Mouse (Mus musculus): ENCODE measurements at regions not wholly inside any gene's neighbourhood (a gene's known extent, or its start where the extent isn't known, plus 50 kb on each side); places are given as distances from the start of the nearest gene placed in this dataset.

DNA sequence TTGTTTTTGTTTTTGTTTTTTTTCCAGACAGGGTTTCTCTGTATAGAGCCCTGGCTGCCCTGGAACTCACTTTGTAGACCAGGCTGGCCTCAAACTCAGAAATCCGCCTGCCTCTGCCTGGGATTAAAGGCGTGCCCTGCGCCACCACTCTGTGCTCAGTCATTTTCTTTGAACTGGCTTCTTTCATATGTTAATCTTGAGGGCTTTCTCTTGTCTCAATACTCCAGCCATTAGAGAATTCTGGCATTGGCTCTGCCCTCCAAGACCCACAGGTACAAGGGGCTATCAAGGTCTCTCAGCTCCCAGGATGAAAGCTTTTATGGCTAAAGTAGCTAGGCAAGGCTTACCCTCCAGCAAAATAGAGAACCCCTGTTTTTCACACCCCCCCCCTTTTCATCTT lies 744.2 kb downstream of the Diaph3 start:
- Histone ChIP-seq H3K36me3 (ENCODE audit: control insufficient read depth, insufficient read depth) (no peaks in the 10 kb centered on the region), H3K4me2 (ENCODE audit: low read depth) (no peak overlapping the region)
- TF ChIP-seq MYOG (IDR thresholded peaks at IDR 0.05; ENCODE audit: control insufficient read depth in 1 of 3, insufficient read depth in 1 of 3, insufficient read length in 2 of 3, low read depth in 2 of 3) (no peak), MAX (IDR thresholded peaks at IDR 0.05; ENCODE audit: low read depth) (no peak), TCF3 (IDR thresholded peaks at IDR 0.05; ENCODE audit: insufficient read length, low read depth) (no peak), TCF12 (IDR thresholded peaks at IDR 0.05; ENCODE audit: insufficient read depth, poor library complexity, severe bottlenecking) (no peak), USF1 (IDR thresholded peaks at IDR 0.05; ENCODE audit: low read depth) (no peak), REST (IDR thresholded peaks at IDR 0.05; ENCODE audit: insufficient read depth, insufficient read length) (no peak), SRF (IDR thresholded peaks at IDR 0.05; ENCODE audit: control insufficient read depth, insufficient read length, low read depth) (no peak), POLR2AphosphoS2 (IDR thresholded peaks at IDR 0.05; ENCODE audit: insufficient read length, low read depth) (no peak), MYOD1 (IDR thresholded peaks at IDR 0.05; ENCODE audit: control insufficient read depth in 1 of 3, insufficient read length in 2 of 3, low read depth in 2 of 3) (no peak), POLR2A (IDR thresholded peaks at IDR 0.05; ENCODE audit: insufficient read length, low read depth) (no peak), E2F4 (IDR thresholded peaks at IDR 0.05; ENCODE audit: insufficient read depth) (no peak), CEBPB (IDR thresholded peaks at IDR 0.05; ENCODE audit: insufficient read depth, poor library complexity, severe bottlenecking) (no peak)

DNA sequence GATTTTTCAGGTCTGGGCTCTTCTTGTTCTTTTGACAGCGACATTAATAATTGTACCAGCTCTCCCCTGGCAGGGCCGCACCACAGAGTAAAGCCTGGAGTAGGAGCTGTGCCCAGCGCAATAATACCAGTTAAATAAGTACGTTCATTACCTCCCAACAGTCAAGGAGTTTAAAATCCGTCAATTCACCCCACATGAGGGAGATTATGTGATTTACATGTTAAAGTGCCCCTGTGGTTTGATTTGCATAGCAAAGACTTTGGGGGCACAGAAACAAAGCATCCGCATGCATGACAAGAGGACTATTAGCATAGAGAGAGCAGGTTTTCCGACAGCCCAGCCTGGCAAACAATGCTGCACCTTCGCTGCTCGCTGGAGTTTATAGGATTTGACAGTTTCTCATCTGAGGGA lies 745.1 kb downstream of the Diaph3 start:
- Histone ChIP-seq H3K36me3 (ENCODE audit: control insufficient read depth, insufficient read depth) (no peaks in the 10 kb centered on the region), H3K4me2 (ENCODE audit: low read depth) (no peak overlapping the region), H3ac (ENCODE audit: control insufficient read depth, insufficient read length) (no peak overlapping the region), H3K27me3 (ENCODE audit: control insufficient read depth, insufficient read depth, insufficient read length) (no peaks in the 10 kb centered on the region), H3K4me3 (no peak overlapping the region), H3K79me2 (ENCODE audit: control insufficient read depth, insufficient read depth) (no peaks in the 10 kb centered on the region)
- TF ChIP-seq REST (IDR thresholded peaks at IDR 0.05; ENCODE audit: insufficient read depth, insufficient read length) (no peak), E2F4 (IDR thresholded peaks at IDR 0.05; ENCODE audit: insufficient read depth) (no peak), POLR2AphosphoS2 (IDR thresholded peaks at IDR 0.05; ENCODE audit: insufficient read length, low read depth) (no peak), CEBPB (IDR thresholded peaks at IDR 0.05; ENCODE audit: insufficient read depth, poor library complexity, severe bottlenecking) (no peak), MAX (IDR thresholded peaks at IDR 0.05; ENCODE audit: low read depth) (no peak), USF1 (IDR thresholded peaks at IDR 0.05; ENCODE audit: low read depth) (no peak), MYOG (IDR thresholded peaks at IDR 0.05; ENCODE audit: control insufficient read depth in 1 of 3, insufficient read depth in 1 of 3, insufficient read length in 2 of 3, low read depth in 2 of 3) (no peak), TCF3 (IDR thresholded peaks at IDR 0.05; ENCODE audit: insufficient read length, low read depth) (no peak), TCF12 (IDR thresholded peaks at IDR 0.05; ENCODE audit: insufficient read depth, poor library complexity, severe bottlenecking) (no peak)

More for the DNA sequence above, 744.2 kb downstream of the Diaph3 start:
- H3ac ChIP-seq (ENCODE audit: control insufficient read depth, insufficient read length), result no peak overlapping the region
- H3K27me3 ChIP-seq (ENCODE audit: control insufficient read depth, insufficient read depth, insufficient read length), result no peaks in the 10 kb centered on the region
- no peak overlapping the region for H3K4me3 ChIP-seq
- no peaks in the 10 kb centered on the region for H3K79me2 ChIP-seq (ENCODE audit: control insufficient read depth, insufficient read depth)

DNA sequence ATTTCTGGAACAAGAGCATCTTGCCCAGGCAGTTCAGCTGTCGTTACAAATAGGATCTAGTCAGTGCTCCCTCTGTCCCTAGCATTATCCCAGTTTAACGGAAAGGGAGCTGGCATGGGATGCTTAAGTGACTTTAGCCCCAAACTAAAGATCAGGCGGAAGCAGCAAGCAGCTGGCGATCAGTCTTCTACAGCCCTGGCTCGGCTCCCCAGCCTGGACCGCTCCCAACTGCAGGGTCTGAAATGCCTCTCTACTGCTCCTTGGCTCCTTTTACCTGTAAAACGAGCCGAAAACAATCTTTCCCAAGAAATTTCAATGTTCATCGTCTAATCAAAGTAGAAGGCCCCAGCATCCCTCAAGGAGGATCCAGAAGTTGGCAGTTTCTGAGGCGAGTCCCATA lies 745.5 kb downstream of the Diaph3 start:
- Histone ChIP-seq H3K36me3 (ENCODE audit: control insufficient read depth, insufficient read depth) (no peaks in the 10 kb centered on the region), H3K79me2 (ENCODE audit: control insufficient read depth, insufficient read depth) (no peaks in the 10 kb centered on the region), H3K4me3 (no peak overlapping the region), H3ac (ENCODE audit: control insufficient read depth, insufficient read length) (no peak overlapping the region), H3K4me2 (ENCODE audit: low read depth) (no peak overlapping the region), H3K27me3 (ENCODE audit: control insufficient read depth, insufficient read depth, insufficient read length) (no peaks in the 10 kb centered on the region)
- TF ChIP-seq POLR2AphosphoS2 (IDR thresholded peaks at IDR 0.05; ENCODE audit: insufficient read length, low read depth) (no peak), MYOD1 (IDR thresholded peaks at IDR 0.05; ENCODE audit: control insufficient read depth in 1 of 3, insufficient read length in 2 of 3, low read depth in 2 of 3) (no peak), REST (IDR thresholded peaks at IDR 0.05; ENCODE audit: insufficient read depth, insufficient read length) (no peak), TCF3 (IDR thresholded peaks at IDR 0.05; ENCODE audit: insufficient read length, low read depth) (no peak), SRF (IDR thresholded peaks at IDR 0.05; ENCODE audit: control insufficient read depth, insufficient read length, low read depth) (no peak), MAX (IDR thresholded peaks at IDR 0.05; ENCODE audit: low read depth) (no peak), USF1 (IDR thresholded peaks at IDR 0.05; ENCODE audit: low read depth) (no peak), CEBPB (IDR thresholded peaks at IDR 0.05; ENCODE audit: insufficient read depth, poor library complexity, severe bottlenecking) (no peak)

DNA sequence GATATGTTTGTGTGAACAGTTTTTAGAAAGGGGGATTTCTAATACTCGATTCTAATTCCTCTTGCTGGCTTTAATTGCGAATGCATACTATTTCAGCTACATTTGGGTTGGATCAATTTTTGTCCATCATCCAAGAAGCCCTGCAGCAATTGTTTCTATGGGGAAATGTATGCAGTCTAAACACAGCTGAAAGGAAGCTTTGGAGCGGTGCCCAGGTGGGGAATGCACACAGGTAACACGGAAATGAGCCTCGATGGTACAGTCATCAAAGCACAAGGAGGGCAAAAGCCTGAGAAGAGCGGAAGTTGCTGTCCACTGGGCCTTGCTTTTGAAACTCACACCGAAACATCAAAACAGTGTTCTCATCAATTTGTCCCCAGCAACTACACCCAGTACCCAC lies 746.0 kb downstream of the Diaph3 start:
- no peaks in the 10 kb centered on the region for H3K36me3 ChIP-seq (ENCODE audit: control insufficient read depth, insufficient read depth)
- H3K4me2 ChIP-seq (ENCODE audit: low read depth), result no peak overlapping the region
- H3K4me3 ChIP-seq, result no peak overlapping the region
- TF ChIP-seq MYOD1 (IDR thresholded peaks at IDR 0.05; ENCODE audit: control insufficient read depth in 1 of 3, insufficient read length in 2 of 3, low read depth in 2 of 3), result no peak
- no peak for TF ChIP-seq REST (IDR thresholded peaks at IDR 0.05; ENCODE audit: insufficient read depth, insufficient read length)
- TF ChIP-seq POLR2A (IDR thresholded peaks at IDR 0.05; ENCODE audit: insufficient read length, low read depth), result no peak
- TF ChIP-seq POLR2AphosphoS2 (IDR thresholded peaks at IDR 0.05; ENCODE audit: insufficient read length, low read depth), result no peak
- TF ChIP-seq SRF (IDR thresholded peaks at IDR 0.05; ENCODE audit: control insufficient read depth, insufficient read length, low read depth), result no peak
- H3ac ChIP-seq (ENCODE audit: control insufficient read depth, insufficient read length), result no peak overlapping the region
- H3K79me2 ChIP-seq (ENCODE audit: control insufficient read depth, insufficient read depth), result no peaks in the 10 kb centered on the region
- H3K27me3 ChIP-seq (ENCODE audit: control insufficient read depth, insufficient read depth, insufficient read length), result no peaks in the 10 kb centered on the region

DNA sequence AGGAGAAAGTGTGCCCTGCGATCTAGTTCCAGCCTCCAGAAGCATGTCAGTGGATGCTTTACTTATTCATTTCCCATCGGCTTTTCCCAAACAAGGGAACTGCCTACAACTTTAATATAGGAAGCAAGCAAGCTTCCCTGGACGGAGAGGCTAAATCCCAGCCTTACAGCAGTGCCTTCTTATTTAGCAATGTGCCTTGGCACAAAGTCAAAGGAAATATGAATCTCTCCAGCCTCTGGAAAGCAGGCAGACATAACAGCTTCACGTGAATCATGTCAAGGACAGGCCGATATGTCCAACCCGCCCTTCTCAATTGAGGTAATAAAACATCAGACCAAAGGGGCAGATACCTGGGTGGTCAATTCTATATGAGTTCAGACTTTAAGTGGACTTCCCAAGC lies 755.9 kb downstream of the Diaph3 start:
- no peak overlapping the region for H3K4me2 ChIP-seq (ENCODE audit: low read depth)
- no peak for TF ChIP-seq POLR2AphosphoS2 (IDR thresholded peaks at IDR 0.05; ENCODE audit: insufficient read length, low read depth)
- no peak for TF ChIP-seq TCF12 (IDR thresholded peaks at IDR 0.05; ENCODE audit: insufficient read depth, poor library complexity, severe bottlenecking)
- TF ChIP-seq POLR2A (IDR thresholded peaks at IDR 0.05; ENCODE audit: insufficient read length, low read depth), result no peak
- no peak for TF ChIP-seq MAX (IDR thresholded peaks at IDR 0.05; ENCODE audit: low read depth)
- TF ChIP-seq E2F4 (IDR thresholded peaks at IDR 0.05; ENCODE audit: insufficient read depth), result no peak
- no peak for TF ChIP-seq REST (IDR thresholded peaks at IDR 0.05; ENCODE audit: insufficient read depth, insufficient read length)
- TF ChIP-seq TCF3 (IDR thresholded peaks at IDR 0.05; ENCODE audit: insufficient read length, low read depth), result no peak
- no peak for TF ChIP-seq USF1 (IDR thresholded peaks at IDR 0.05; ENCODE audit: low read depth)
- TF ChIP-seq CEBPB (IDR thresholded peaks at IDR 0.05; ENCODE audit: insufficient read depth, poor library complexity, severe bottlenecking), result no peak
- TF ChIP-seq MYOD1 (IDR thresholded peaks at IDR 0.05; ENCODE audit: control insufficient read depth in 1 of 3, insufficient read length in 2 of 3, low read depth in 2 of 3), result no peak
- no peak for TF ChIP-seq MYOG (IDR thresholded peaks at IDR 0.05; ENCODE audit: control insufficient read depth in 1 of 3, insufficient read depth in 1 of 3, insufficient read length in 2 of 3, low read depth in 2 of 3)
- no peak for TF ChIP-seq SRF (IDR thresholded peaks at IDR 0.05; ENCODE audit: control insufficient read depth, insufficient read length, low read depth)
- no peaks in the 10 kb centered on the region for H3K27me3 ChIP-seq (ENCODE audit: control insufficient read depth, insufficient read depth, insufficient read length)
- no peak overlapping the region for H3K4me3 ChIP-seq
- H3K36me3 ChIP-seq (ENCODE audit: control insufficient read depth, insufficient read depth), result no peaks in the 10 kb centered on the region
- no peak overlapping the region for H3ac ChIP-seq (ENCODE audit: control insufficient read depth, insufficient read length)
- no peaks in the 10 kb centered on the region for H3K79me2 ChIP-seq (ENCODE audit: control insufficient read depth, insufficient read depth)

All from myocyte (in vitro differentiated cells).